Mouse (Mus musculus) CH12.LX (cell line): ENCODE measurements around the gene Fstl3.

Source experiments
- CHD2 ChIP-seq: IDR thresholded peaks from 2 replicates; pipeline ENCODE4 v1.6.1; 2011; ENCODE audit warnings: low read length, improper control_type of control experiment
- CTCF ChIP-seq, 2 experiments: IDR thresholded peaks in 1 of 2; conservative IDR thresholded peaks in 1 of 2; 2 replicates each; pipeline ENCODE4 v1.5.1; 2011 to 2012; ENCODE audit warnings: low read depth in 2 of 2, low read length in 2 of 2, improper control_type of control experiment in 1 of 2, inconsistent platforms in 1 of 2, mild to moderate bottlenecking in 1 of 2, moderate library complexity in 1 of 2
- ELF1 ChIP-seq: IDR thresholded peaks from 2 replicates; pipeline ENCODE4 v1.6.1; 2014; ENCODE audit warnings: low read depth, mild to moderate bottlenecking, inconsistent platforms, low read length, improper control_type of control experiment
- EP300 ChIP-seq: IDR thresholded peaks from 2 replicates; pipeline ENCODE4 v1.6.1; 2011; ENCODE audit warnings: low read length, improper control_type of control experiment
- KAT2A ChIP-seq: IDR thresholded peaks from 2 replicates; pipeline ENCODE4 v1.6.1; 2012; ENCODE audit warnings: low read length, improper control_type of control experiment, inconsistent platforms; ENCODE audit not compliant: insufficient replicate concordance
- MAFK ChIP-seq: IDR thresholded peaks from 2 replicates; pipeline ENCODE4 v1.6.1; 2011; ENCODE audit warnings: low read length, improper control_type of control experiment; ENCODE audit not compliant: insufficient replicate concordance
- POLR2A ChIP-seq: IDR thresholded peaks from 2 replicates; pipeline ENCODE4 v1.6.1; 2011; ENCODE audit warnings: low read depth, mild to moderate bottlenecking, improper control_type of control experiment, low read length
- POLR2AphosphoS2 ChIP-seq: IDR thresholded peaks from 2 replicates; pipeline ENCODE4 v1.6.1; 2011; ENCODE audit warnings: low read depth, low read length, improper control_type of control experiment
- SIN3A ChIP-seq: IDR thresholded peaks from 2 replicates; pipeline ENCODE4 v1.6.1; 2012; ENCODE audit warnings: low read length, improper control_type of control experiment, inconsistent platforms
- TBP ChIP-seq: conservative IDR thresholded peaks from 2 replicates; pipeline ENCODE4 v1.6.1; 2011; ENCODE audit warnings: low read depth, low read length, improper control_type of control experiment
- ZKSCAN1 ChIP-seq: IDR thresholded peaks from 2 replicates; pipeline ENCODE4 v1.6.1; 2012; ENCODE audit warnings: low read depth, inconsistent platforms, low read length, improper control_type of control experiment, borderline replicate concordance
- ZMIZ1 ChIP-seq: IDR thresholded peaks from 2 replicates; pipeline ENCODE4 v1.6.1; 2012; ENCODE audit warnings: low read depth, mild to moderate bottlenecking, inconsistent platforms, low read length, improper control_type of control experiment
- ZNF384 ChIP-seq: IDR thresholded peaks from 2 replicates; pipeline ENCODE4 v1.6.1; 2012; ENCODE audit warnings: low read depth, low read length, improper control_type of control experiment, inconsistent platforms

DNA sequence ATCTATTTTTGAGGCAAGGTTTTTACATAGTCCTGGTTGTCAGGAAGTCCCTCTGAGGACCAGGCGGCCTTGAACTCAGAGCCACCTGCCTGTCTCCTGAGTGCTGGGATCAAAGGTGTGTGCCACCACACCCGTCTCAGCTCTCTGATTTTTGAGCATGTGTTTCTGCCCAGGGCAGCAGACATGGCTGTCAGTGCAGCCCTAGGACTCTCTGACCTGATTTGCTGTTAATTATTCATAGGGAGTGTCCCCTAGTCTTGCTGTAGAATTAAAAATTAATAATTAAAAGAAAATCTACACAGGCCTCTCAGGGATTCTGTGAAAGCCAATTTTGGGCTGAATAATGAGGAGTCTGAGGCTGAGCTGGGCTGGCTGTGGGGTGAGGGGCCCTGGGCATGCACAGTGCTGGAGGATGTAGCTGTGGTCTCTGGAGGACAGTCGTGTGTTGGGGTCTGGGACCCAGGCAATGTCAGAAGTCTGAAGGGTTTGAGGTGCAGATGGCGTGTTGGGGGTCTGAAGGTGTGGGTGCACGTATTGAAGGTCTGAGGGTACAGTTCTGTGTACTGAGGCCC lies 37.3 kb downstream of the Fstl3 start:
- TF ChIP-seq KAT2A (no peak), POLR2AphosphoS2 (no peak), MAFK (no peak), CHD2 (no peak), CTCF (conservative IDR thresholded peaks at IDR 0.05 in 1 of 2, IDR thresholded peaks at IDR 0.05 in 1 of 2; ENCODE audit: low read depth in 2 of 2, low read length in 2 of 2) (no peak), POLR2A (no peak), ZKSCAN1 (no peak), ZNF384 (no peak), ZMIZ1 (no peak), SIN3A (no peak), ELF1 (no peak), EP300 (no peak), TBP (no peak)
